Mouse (Mus musculus) thymus, adult 18-20 months (tissue): ENCODE results near the gene Gpm6b.

Source experiments
- DNase-seq, 2 experiments: peaks; one replicate each; pipeline ENCODE4 v3.0.0; 2022; ENCODE audit warnings: mixed read lengths in 2 of 2

The Gpm6b gene

DNA sequence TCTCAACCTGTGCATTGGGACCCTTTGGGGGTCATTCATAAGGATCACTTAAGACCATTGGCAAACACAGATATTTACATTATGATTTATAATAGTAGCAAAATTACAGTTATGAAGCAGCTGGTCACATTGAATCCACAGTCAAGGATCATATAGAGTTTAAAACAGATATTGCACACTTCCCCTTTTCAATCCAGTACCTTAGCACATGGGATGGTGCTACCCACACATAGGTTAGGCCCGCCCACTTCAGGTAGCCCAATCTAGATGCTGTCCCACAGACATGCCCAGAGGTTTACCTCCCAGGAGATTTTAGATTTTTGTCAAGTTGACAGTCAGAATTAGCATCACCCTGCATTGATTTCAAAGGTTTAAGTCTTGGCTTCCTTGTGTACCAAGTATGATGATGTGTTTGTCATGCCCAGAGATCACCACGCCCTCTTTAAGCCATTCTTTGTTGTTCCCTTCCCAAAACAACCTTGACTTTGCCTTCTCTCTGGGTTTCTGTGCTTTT, 121.3 kb downstream of the Gpm6b start:
- no peak for DNase-seq

DNA sequence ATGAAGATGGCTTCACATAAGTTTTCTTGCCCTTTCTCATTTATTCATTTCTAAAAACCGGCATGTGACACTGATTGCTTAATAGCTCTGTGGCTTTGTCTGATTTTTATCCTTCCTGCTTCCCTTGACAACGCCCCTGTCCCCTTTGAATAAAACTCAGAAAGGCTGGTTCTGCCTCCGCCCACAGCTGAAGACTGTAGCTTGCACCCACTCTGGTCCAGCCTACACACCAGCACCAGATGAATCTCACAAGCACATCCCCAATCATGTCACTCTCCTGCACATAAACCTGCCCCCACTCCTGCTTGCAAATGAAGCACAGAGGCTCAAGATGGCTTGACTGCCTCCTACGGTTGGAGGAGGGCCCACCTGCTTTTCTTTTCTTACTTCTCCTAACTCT, 121.7 kb downstream of the Gpm6b start:
- DNase-seq: no peak

DNA sequence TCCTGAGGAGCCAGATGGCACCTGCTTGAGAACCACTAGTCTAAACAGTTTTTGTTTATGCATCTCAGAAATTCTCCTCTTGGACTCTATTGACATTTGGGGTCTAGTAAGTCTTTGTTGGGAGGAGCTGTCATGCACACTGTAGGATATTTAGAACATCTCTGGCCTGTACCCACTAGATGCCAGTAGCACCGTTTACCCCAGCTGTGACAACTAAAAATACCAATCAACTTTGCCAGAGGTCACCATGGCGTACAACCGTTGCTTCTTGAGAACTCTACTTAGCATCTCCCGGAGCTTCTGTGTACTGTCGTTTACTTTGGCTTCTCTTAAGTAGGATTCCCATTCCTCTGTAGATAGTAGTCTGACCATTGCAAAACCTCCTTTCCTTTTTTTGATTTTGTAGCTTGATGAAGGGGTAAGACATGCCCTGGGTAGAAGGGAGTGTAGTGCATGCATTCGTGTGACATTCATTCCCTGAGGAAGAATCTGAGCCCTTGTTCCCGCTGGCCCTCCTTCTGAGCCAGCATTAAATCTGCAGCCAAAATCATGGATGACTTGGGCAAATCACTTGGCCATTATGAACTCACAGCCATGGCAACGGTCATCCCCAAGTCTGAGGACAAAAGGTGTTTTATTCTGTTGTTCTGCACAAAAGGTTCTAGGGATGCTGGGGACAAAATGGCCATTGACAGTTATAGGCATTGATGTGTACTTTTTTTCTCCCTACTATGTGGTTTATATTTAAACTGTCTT, 126.9 kb downstream of the Gpm6b start:
- DNase-seq: no peak

DNA sequence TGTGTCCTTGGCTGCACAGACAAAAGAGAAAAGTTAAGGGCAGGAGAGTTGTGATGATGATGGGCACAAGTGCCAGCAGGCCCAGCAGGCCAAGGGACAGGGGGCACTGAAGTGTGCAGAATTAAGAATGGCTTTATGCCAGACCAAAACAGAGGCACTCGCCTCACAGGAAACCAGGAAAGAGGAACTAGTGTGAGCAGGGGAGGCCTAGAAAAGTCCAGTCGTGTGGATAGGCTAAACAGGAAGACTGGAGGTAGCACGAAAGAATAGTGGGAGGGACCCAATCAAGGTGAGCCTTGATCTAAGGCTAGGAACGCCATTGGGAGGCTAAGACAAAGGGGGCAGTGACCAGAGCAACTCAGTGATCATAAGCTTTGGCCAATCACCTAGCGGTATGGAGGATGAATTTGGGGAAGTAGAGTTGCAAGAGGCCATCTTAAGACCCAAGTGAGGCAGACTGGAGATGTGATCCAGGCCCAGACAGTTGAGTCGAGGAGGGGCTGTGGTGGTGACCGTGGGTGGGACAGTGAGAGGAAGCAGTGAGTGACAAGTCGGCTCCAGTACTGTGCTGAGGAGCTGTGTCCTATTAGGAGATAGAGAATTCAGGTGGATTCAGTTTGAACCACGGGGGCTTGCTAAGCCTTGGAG, 138.1 kb downstream of the Gpm6b start:
- no peak for DNase-seq

DNA sequence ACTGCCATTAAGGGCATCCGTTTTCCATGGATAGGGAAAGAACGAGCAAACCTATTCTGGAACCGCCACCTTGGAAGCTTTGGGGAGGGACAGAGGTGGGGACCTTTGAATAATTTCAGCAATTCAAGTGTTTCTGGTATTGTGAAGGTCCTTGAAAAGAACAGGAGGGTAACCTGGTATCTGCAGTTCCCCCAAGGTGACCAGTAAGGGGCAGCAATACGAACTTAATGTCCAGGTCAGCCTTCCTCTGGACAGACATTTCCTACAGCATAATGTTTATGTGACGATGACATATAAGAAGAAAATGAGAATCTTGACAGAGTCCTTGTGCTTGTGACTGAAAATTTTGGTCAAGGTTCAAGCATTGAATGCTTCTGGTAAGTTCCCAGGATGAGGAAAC, 139.9 kb downstream of the Gpm6b start:
- no peak for DNase-seq

DNA sequence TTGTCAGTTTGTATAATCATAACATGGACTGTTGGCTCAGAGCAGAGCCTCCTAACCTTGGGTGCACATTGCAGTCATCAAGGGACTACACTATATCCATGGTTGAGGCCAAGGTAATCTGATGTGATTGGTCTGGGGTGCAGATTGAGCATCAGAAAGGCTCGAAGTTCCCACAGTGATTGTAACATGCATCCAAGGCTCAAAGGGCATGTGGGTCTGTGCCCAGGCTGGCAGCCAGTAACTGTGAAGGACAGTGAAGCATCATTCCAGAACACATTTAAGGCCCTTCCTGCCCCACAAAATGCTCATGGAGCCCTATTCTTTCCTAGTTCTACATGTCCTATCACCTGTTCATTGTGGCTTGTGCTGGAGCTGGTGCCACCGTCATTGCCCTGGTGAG, 144.9 kb downstream of the Gpm6b start:
- no peak for DNase-seq

DNA sequence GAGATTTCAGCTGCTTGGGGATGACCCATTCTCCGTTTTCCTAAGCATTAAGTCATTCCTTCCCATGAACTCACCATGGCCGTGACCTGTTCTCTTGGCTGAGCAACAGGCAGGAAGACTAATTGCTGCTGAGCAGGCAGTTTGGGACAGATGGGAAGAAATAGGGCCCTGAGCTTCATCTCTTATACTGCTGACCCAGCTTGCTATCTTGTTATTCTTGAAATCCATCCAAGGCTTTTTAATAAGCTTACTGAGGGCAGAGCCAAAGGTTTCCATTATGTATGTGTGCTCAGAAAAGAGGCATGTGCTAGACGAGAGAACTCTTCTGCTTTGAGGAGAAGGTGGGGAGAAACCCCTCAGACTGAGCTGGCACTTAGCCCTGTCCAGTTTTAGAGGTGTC, 146.2 kb downstream of the Gpm6b start:
- DNase-seq: no peak

DNA sequence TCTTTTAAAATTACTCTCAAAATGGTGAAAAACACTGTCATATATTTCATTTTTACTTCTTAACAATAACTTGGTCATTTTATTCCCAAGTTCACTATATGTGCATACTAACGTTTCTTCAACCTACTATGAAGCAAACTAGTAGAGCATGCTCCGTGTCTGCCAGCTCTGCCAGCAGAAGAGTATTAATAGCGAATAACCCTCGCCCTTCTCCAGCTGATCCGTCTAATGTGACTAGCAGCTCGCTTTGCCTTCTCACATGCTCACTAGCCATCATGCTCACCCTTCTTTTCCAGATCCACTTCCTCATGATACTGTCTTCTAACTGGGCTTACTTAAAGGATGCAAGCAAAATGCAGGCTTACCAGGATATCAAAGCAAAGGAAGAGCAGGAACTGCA, 147.9 kb downstream of the Gpm6b start:
- DNase-seq: no peak

DNA sequence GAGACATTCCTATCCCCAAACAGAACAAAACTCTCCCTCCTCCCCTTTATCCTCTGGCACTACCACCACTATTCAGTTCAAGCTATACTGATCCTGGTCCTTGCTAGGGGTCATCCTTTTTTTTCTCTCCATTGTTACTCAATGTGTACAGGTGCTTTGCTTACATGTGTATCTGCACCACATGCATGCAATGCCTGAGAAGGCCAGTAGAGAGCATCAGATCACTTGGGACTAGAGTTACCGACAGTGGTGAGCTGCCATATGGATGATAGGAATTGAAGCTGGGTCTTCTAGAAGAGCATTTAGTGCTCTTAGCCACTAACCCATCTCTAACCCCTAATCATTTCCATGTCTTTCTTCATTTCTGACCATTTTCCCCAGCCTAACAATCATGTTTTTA, 155.0 kb downstream of the Gpm6b start:
- no peak for DNase-seq

DNA sequence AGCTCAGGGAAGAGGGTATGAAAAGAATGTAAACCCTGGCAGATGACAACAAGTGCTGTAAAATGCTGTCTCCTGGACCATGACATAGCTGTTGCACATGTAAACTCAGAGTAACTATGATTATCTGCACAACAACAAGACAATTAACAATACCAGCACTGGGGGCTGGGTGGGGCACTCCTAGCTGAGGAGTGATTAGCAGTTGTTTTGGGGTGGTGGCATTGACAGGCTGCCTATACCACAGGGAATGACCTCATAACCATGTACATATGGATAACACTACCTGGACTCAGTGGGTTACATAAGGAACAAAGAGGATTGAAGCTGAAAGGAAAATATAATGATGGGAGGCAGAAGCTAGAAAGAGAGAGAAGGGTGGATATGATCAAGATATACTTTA, 169.2 kb downstream of the Gpm6b start:
- no peak for DNase-seq

DNA sequence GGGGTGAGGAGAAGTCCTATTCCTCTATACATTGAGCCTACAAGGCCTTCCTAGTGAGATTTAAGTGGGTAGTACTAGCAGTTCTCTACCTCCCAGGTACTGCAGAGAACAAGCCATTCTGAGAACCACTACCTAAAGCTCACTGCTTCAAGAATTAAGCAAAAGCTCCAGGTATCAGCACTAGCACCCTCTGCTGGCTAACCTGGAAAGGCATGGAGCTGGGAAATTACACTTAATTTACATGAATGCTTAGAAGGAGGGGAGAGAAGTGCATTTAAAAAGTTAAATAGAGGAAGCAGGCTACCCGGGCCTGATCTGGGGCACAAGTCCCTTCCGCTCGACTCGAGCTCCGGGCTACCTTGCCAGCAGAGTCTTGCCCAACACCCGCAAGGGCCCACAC, 177.5 kb downstream of the Gpm6b start:
- no peak for DNase-seq

DNA sequence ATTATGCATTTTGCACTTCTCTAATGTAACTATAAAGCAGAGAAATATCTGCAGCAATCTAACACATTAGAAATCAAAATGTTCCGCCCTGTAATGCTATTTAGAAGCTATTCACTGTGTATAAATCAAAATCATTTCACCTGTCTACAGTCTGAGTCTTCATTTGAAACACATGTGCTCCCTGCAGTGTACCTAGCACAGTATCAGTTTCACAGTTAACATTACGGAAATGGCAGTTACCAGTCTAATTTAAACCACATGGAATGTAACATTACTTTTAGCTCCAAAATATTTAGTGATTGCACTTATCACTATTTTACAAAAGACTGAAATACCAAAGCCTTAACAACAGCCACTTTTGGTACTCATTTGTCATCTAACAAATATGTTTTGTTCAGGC, 196.1 kb downstream of the Gpm6b start:
- no peak for DNase-seq
